In genomic region chr19:44515769-44516168, GRCm38 (mm10) we compare ENCODE assay signal across 25 mouse cellular contexts. TPM values are rescaled to one million over a fixed set of nuclear protein-coding genes. Genes with fewer than 3 reads are reported as not detected.
A peak's percentile ranks its signal among the peaks of the same experiment; 100 is the strongest.
DNase-seq lines count a peak whose midpoint lies in the region; ATAC-seq and TF ChIP-seq lines count a peak whose summit lies in the region.
"Had no signal": no experiment of that assay in that cellular context is flagged by ENCODE, and none has a peak within 500 bp of the region (broad histone marks: within the 10 kb centered on the region; RNA-seq: fewer than 3 reads in every experiment).

No protein-coding gene starts in this region.

- no peak overlapping the region for H3K4me2 ChIP-seq in forebrain, embryonic 11.5 days (ENCODE audit: low read depth, low read length, severe bottlenecking)
- no peak overlapping the region for H3K4me2 ChIP-seq in forebrain, embryonic 13.5 days
- no peak overlapping the region for H3K4me2 ChIP-seq in hindbrain, embryonic 13.5 days
- no peak overlapping the region for H3K4me2 ChIP-seq in hindbrain, embryonic 14.5 days (replicated peaks)
- H3K4me2 ChIP-seq in midbrain, embryonic 16.5 days (ENCODE audit: low read length) = no peak overlapping the region
- no peak overlapping the region for H3K4me2 ChIP-seq in stomach, embryonic 14.5 days (replicated peaks; ENCODE audit: low read depth, low read length)
- H3K4me2 ChIP-seq in stomach, postnatal 0 days (replicated peaks; ENCODE audit: low read depth) = no peak overlapping the region
- H3K4me2 ChIP-seq: embryonic facial prominence, embryonic 15.5 days; heart, embryonic 11.5 days; heart, embryonic 15.5 days; hindbrain, embryonic 12.5 days had no signal

- peak overlapping the region; percentile 82 for H3K27ac ChIP-seq in forebrain, embryonic 11.5 days (ENCODE audit: low read depth, low read length)
- H3K27ac ChIP-seq in forebrain, embryonic 13.5 days = no peak overlapping the region
- H3K27ac ChIP-seq in hindbrain, embryonic 13.5 days = 0 out of 2 replicates have a peak overlapping the region, but pooled peaks have one; percentile 12
- no peak overlapping the region for H3K27ac ChIP-seq in hindbrain, embryonic 14.5 days
- peak overlapping the region; percentile 65 for H3K27ac ChIP-seq in midbrain, embryonic 10.5 days (replicated peaks)
- no peak overlapping the region for H3K27ac ChIP-seq in midbrain, embryonic 16.5 days (ENCODE audit: low read length)
- H3K27ac ChIP-seq in stomach, embryonic 14.5 days (ENCODE audit: low read length) = peak overlapping the region; percentile 16; the same call in 1 of the 2 replicates
- no peak overlapping the region for H3K27ac ChIP-seq in stomach, postnatal 0 days (replicated peaks)
- H3K27ac ChIP-seq: embryonic facial prominence, embryonic 15.5 days; heart, adult 2 months; heart, embryonic 15.5 days; hindbrain, embryonic 12.5 days had no signal

- no peak overlapping the region for H3K9ac ChIP-seq in forebrain, embryonic 11.5 days (ENCODE audit: low read length)
- no peak overlapping the region for H3K9ac ChIP-seq in forebrain, embryonic 13.5 days
- H3K9ac ChIP-seq in hindbrain, embryonic 13.5 days = no peak overlapping the region
- no peak overlapping the region for H3K9ac ChIP-seq in hindbrain, embryonic 14.5 days
- H3K9ac ChIP-seq in midbrain, embryonic 16.5 days (ENCODE audit: low read depth, low read length) = no peak overlapping the region
- H3K9ac ChIP-seq in stomach, embryonic 14.5 days (replicated peaks; ENCODE audit: low read depth, low read length) = no peak overlapping the region
- no peak overlapping the region for H3K9ac ChIP-seq in stomach, postnatal 0 days (ENCODE audit: low read length)
- H3K9ac ChIP-seq: heart, embryonic 15.5 days; hindbrain, embryonic 12.5 days had no signal

- H3K4me1 ChIP-seq in forebrain, embryonic 11.5 days (replicated peaks; ENCODE audit: control insufficient read depth, insufficient read depth, low read length) = peaks cover 29% of the 10 kb centered on the region
- peaks cover 57% of the 10 kb centered on the region for H3K4me1 ChIP-seq in forebrain, embryonic 13.5 days
- peaks cover 48% of the 10 kb centered on the region for H3K4me1 ChIP-seq in hindbrain, embryonic 13.5 days (replicated peaks)
- H3K4me1 ChIP-seq in hindbrain, embryonic 14.5 days (replicated peaks; ENCODE audit: control insufficient read depth, insufficient read depth, low read length) = peaks cover 12% of the 10 kb centered on the region
- H3K4me1 ChIP-seq in midbrain, embryonic 10.5 days = peaks cover 83% of the 10 kb centered on the region
- H3K4me1 ChIP-seq in midbrain, embryonic 16.5 days (ENCODE audit: control insufficient read depth, insufficient read depth, low read length) = peaks cover 15% of the 10 kb centered on the region
- H3K4me1 ChIP-seq in stomach, embryonic 14.5 days (ENCODE audit: control insufficient read depth, insufficient read depth, low read length) = peaks cover 20% of the 10 kb centered on the region; the same call in 1 of the 2 replicates
- no peaks in the 10 kb centered on the region; the same call in 1 of the 2 replicates for H3K4me1 ChIP-seq in stomach, postnatal 0 days (replicated peaks; ENCODE audit: control insufficient read depth, insufficient read depth)

- H3K4me3 ChIP-seq in forebrain, embryonic 11.5 days (ENCODE audit: low read depth, low read length) = no peak overlapping the region
- no peak overlapping the region for H3K4me3 ChIP-seq in forebrain, embryonic 13.5 days
- H3K4me3 ChIP-seq in hindbrain, embryonic 13.5 days = no peak overlapping the region
- no peak overlapping the region for H3K4me3 ChIP-seq in hindbrain, embryonic 14.5 days (replicated peaks; ENCODE audit: low read length)
- H3K4me3 ChIP-seq in midbrain, embryonic 10.5 days = no peak overlapping the region
- H3K4me3 ChIP-seq in midbrain, embryonic 16.5 days (ENCODE audit: low read depth, low read length) = no peak overlapping the region
- H3K4me3 ChIP-seq in stomach, embryonic 14.5 days (ENCODE audit: low read depth, low read length) = no peak overlapping the region
- H3K4me3 ChIP-seq in stomach, postnatal 0 days (ENCODE audit: low read depth, low read length) = no peak overlapping the region
- H3K4me3 ChIP-seq: embryonic facial prominence, embryonic 15.5 days; erythroblast, embryonic 14.5 days; heart, adult 2 months; heart, embryonic 15.5 days; hindbrain, embryonic 12.5 days had no signal

- no peak for TF ChIP-seq CTCF in stomach, postnatal 0 days (IDR thresholded peaks at IDR 0.05; ENCODE audit: low read depth)

- WGBS in forebrain, embryonic 11.5 days = 18% methylated on average over 6 of the region's 6 CpGs
- 14% methylated on average over 6 of the region's 6 CpGs for whole genome bisulfite sequencing in forebrain, embryonic 13.5 days
- 34% methylated on average over 6 of the region's 6 CpGs for WGBS in hindbrain, embryonic 13.5 days
- 35% methylated on average over 6 of the region's 6 CpGs for WGBS in hindbrain, embryonic 14.5 days
- WGBS in midbrain, embryonic 10.5 days = 23% methylated on average over 6 of the region's 6 CpGs
- WGBS in midbrain, embryonic 16.5 days = 22% methylated on average over 6 of the region's 6 CpGs
- WGBS in stomach, embryonic 14.5 days = 55% methylated on average over 6 of the region's 6 CpGs
- 56% methylated on average over 6 of the region's 6 CpGs for WGBS in stomach, postnatal 0 days

- no peak for TF ChIP-seq EP300 in stomach, postnatal 0 days (optimal IDR thresholded peaks at IDR 0.05)

- H3K27me3 ChIP-seq in forebrain, embryonic 11.5 days (ENCODE audit: control insufficient read depth, insufficient read depth, low read length) = peaks cover 80% of the 10 kb centered on the region
- peaks cover 99% of the 10 kb centered on the region for H3K27me3 ChIP-seq in forebrain, embryonic 13.5 days
- H3K27me3 ChIP-seq in hindbrain, embryonic 13.5 days = peaks cover 96% of the 10 kb centered on the region
- H3K27me3 ChIP-seq in hindbrain, embryonic 14.5 days (ENCODE audit: control insufficient read depth, insufficient read depth, low read length) = peaks cover 93% of the 10 kb centered on the region
- peaks cover 100% of the 10 kb centered on the region for H3K27me3 ChIP-seq in midbrain, embryonic 10.5 days (ENCODE audit: low read depth, poor library complexity, severe bottlenecking)
- H3K27me3 ChIP-seq in midbrain, embryonic 16.5 days (ENCODE audit: control insufficient read depth, insufficient read depth, low read depth, low read length) = peaks cover 93% of the 10 kb centered on the region
- H3K27me3 ChIP-seq in stomach, embryonic 14.5 days (ENCODE audit: control insufficient read depth, insufficient read depth, low read length) = peaks cover 18% of the 10 kb centered on the region; the same call in 1 of the 2 replicates
- peaks cover 9% of the 10 kb centered on the region; the same call in 1 of the 2 replicates for H3K27me3 ChIP-seq in stomach, postnatal 0 days (ENCODE audit: control insufficient read depth, insufficient read depth, low read length)

- DNase-seq in forebrain, embryonic 11.5 days (ENCODE audit: low spot score) = no peak
- DNase-seq in hindbrain, embryonic 14.5 days (ENCODE audit: low spot score) = no peak
- DNase-seq in midbrain, embryonic 10.5 days (ENCODE audit: low spot score) = no peak
- no peak for DNase-seq in stomach, postnatal 0 days (ENCODE audit: low spot score)
- DNase-seq: adrenal gland, postnatal 10 days; cerebellum, adult 11 months; cerebellum, adult 8-10 months; cerebellum, postnatal 14 days; embryo, embryonic 11 days; gastrocnemius, postnatal 10 days; heart, adult 2 months had no signal

- no peaks in the 10 kb centered on the region for H3K36me3 ChIP-seq in forebrain, embryonic 11.5 days (ENCODE audit: control insufficient read depth, insufficient read depth, low read length)
- no peaks in the 10 kb centered on the region for H3K36me3 ChIP-seq in forebrain, embryonic 13.5 days (ENCODE audit: poor library complexity, severe bottlenecking)
- no peaks in the 10 kb centered on the region for H3K36me3 ChIP-seq in hindbrain, embryonic 13.5 days
- no peaks in the 10 kb centered on the region for H3K36me3 ChIP-seq in hindbrain, embryonic 14.5 days (replicated peaks; ENCODE audit: control insufficient read depth, insufficient read depth)
- H3K36me3 ChIP-seq in midbrain, embryonic 10.5 days = no peaks in the 10 kb centered on the region
- no peaks in the 10 kb centered on the region for H3K36me3 ChIP-seq in midbrain, embryonic 16.5 days (ENCODE audit: control insufficient read depth, insufficient read depth, low read length)
- H3K36me3 ChIP-seq in stomach, embryonic 14.5 days (ENCODE audit: control insufficient read depth, insufficient read depth, low read length) = no peaks in the 10 kb centered on the region
- H3K36me3 ChIP-seq in stomach, postnatal 0 days (ENCODE audit: control insufficient read depth, insufficient read depth, low read length) = no peaks in the 10 kb centered on the region
- H3K36me3 ChIP-seq: embryonic facial prominence, embryonic 15.5 days; heart, embryonic 15.5 days; hindbrain, embryonic 12.5 days had no signal

- ATAC-seq in forebrain, embryonic 11.5 days (replicated peaks; ENCODE audit: low FRiP score) = no peak
- no peak for ATAC-seq in forebrain, embryonic 13.5 days
- no peak for ATAC-seq in hindbrain, embryonic 13.5 days (ENCODE audit: low FRiP score)
- ATAC-seq in hindbrain, embryonic 14.5 days (ENCODE audit: low FRiP score) = no peak
- no peak for ATAC-seq in midbrain, embryonic 16.5 days
- no peak for ATAC-seq in stomach, embryonic 14.5 days (ENCODE audit: insufficient number of reproducible peaks, insufficient read depth, low FRiP score, low read depth)
- ATAC-seq in stomach, postnatal 0 days (ENCODE audit: low FRiP score, low TSS enrichment) = no peak

- no peaks in the 10 kb centered on the region for H3K9me3 ChIP-seq in forebrain, embryonic 11.5 days (ENCODE audit: control insufficient read depth, low read length)
- no peaks in the 10 kb centered on the region for H3K9me3 ChIP-seq in forebrain, embryonic 13.5 days (replicated peaks)
- no peaks in the 10 kb centered on the region for H3K9me3 ChIP-seq in hindbrain, embryonic 13.5 days
- no peaks in the 10 kb centered on the region for H3K9me3 ChIP-seq in hindbrain, embryonic 14.5 days (ENCODE audit: control insufficient read depth, low read length)
- H3K9me3 ChIP-seq in midbrain, embryonic 10.5 days (replicated peaks) = no peaks in the 10 kb centered on the region
- no peaks in the 10 kb centered on the region for H3K9me3 ChIP-seq in midbrain, embryonic 16.5 days (replicated peaks; ENCODE audit: control insufficient read depth, low read length, poor library complexity, severe bottlenecking)
- H3K9me3 ChIP-seq in stomach, embryonic 14.5 days (ENCODE audit: control insufficient read depth, low read depth, low read length) = no peaks in the 10 kb centered on the region
- H3K9me3 ChIP-seq in stomach, postnatal 0 days (ENCODE audit: control insufficient read depth, low read length) = no peaks in the 10 kb centered on the region
- H3K9me3 ChIP-seq: embryonic facial prominence, embryonic 15.5 days; heart, embryonic 15.5 days; hindbrain, embryonic 12.5 days had no signal

RNA-seq across cellular contexts. Expression of gene Wnt8b, which starts 22.5 kb away (rescaled TPM):
- polyA plus RNA-seq in forebrain, embryonic 11.5 days (2014; fragmentation: Nextera tagmentation; extraction: Ambion mirVana) = 60.2 and 63.5 TPM in 2 replicates
- polyA plus RNA-seq in forebrain, embryonic 13.5 days (2015; fragmentation: Nextera tagmentation; extraction: Ambion mirVana) = 8.1 and 16.7 TPM in 2 replicates
- polyA plus RNA-seq in hindbrain, embryonic 13.5 days (2015; fragmentation: Nextera tagmentation; extraction: Ambion mirVana) = 0.43 and 0.78 TPM in 2 replicates
- 0.12 TPM in 1 of 2 replicates, not detected in the other for polyA plus RNA-seq in hindbrain, embryonic 14.5 days (2014; fragmentation: Nextera tagmentation; extraction: Ambion mirVana)
- polyA plus RNA-seq in midbrain, embryonic 10.5 days (2016; fragmentation: Nextera tagmentation; extraction: Ambion mirVana) = 21.2 and 27.7 TPM in 2 replicates
- polyA plus RNA-seq in midbrain, embryonic 16.5 days (2015; fragmentation: Nextera tagmentation; extraction: Ambion mirVana) = 1.2 and 2.1 TPM in 2 replicates
- 0.21 and 0.46 TPM in 2 replicates for polyA plus RNA-seq in stomach, embryonic 14.5 days (2014; fragmentation: Nextera tagmentation; extraction: Ambion mirVana)
- not detected in 2 replicates for polyA plus RNA-seq in stomach, postnatal 0 days (2015; fragmentation: Nextera tagmentation; extraction: Ambion mirVana)
- polyA plus RNA-seq: C2C12; embryonic facial prominence, embryonic 15.5 days; erythroblast, embryonic 14.5 days; frontal cortex, adult 2 months; heart, adult 2 months; heart, embryonic 11.5 days; heart, embryonic 15.5 days had no signal

RNA-seq across cellular contexts. Expression of gene Sec31b, which starts 29.9 kb away (rescaled TPM):
- polyA plus RNA-seq in forebrain, embryonic 11.5 days (2014; fragmentation: Nextera tagmentation; extraction: Ambion mirVana) = 0.81 and 0.84 TPM in 2 replicates
- 0.15 and 0.40 TPM in 2 replicates for polyA plus RNA-seq in forebrain, embryonic 13.5 days (2015; fragmentation: Nextera tagmentation; extraction: Ambion mirVana)
- 0.26 and 0.51 TPM in 2 replicates for polyA plus RNA-seq in hindbrain, embryonic 13.5 days (2015; fragmentation: Nextera tagmentation; extraction: Ambion mirVana)
- polyA plus RNA-seq in hindbrain, embryonic 14.5 days (2014; fragmentation: Nextera tagmentation; extraction: Ambion mirVana) = 0.21 and 0.25 TPM in 2 replicates
- polyA plus RNA-seq in midbrain, embryonic 10.5 days (2016; fragmentation: Nextera tagmentation; extraction: Ambion mirVana) = 0.58 and 0.91 TPM in 2 replicates
- 0.15 and 0.32 TPM in 2 replicates for polyA plus RNA-seq in midbrain, embryonic 16.5 days (2015; fragmentation: Nextera tagmentation; extraction: Ambion mirVana)
- polyA plus RNA-seq in stomach, embryonic 14.5 days (2014; fragmentation: Nextera tagmentation; extraction: Ambion mirVana) = 0.36 and 0.67 TPM in 2 replicates
- 0.19 and 0.34 TPM in 2 replicates for polyA plus RNA-seq in stomach, postnatal 0 days (2015; fragmentation: Nextera tagmentation; extraction: Ambion mirVana)
- polyA plus RNA-seq: erythroblast, embryonic 14.5 days had no signal

RNA-seq across cellular contexts. Expression of gene Gm20538, which starts 36.9 kb away (rescaled TPM):
- not detected in 2 replicates for polyA plus RNA-seq in forebrain, embryonic 11.5 days (2014; fragmentation: Nextera tagmentation; extraction: Ambion mirVana)
- not detected in 2 replicates for polyA plus RNA-seq in forebrain, embryonic 13.5 days (2015; fragmentation: Nextera tagmentation; extraction: Ambion mirVana)
- not detected in 2 replicates for polyA plus RNA-seq in hindbrain, embryonic 13.5 days (2015; fragmentation: Nextera tagmentation; extraction: Ambion mirVana)
- polyA plus RNA-seq in hindbrain, embryonic 14.5 days (2014; fragmentation: Nextera tagmentation; extraction: Ambion mirVana) = not detected in 2 replicates
- not detected in 2 replicates for polyA plus RNA-seq in midbrain, embryonic 10.5 days (2016; fragmentation: Nextera tagmentation; extraction: Ambion mirVana)
- not detected in 2 replicates for polyA plus RNA-seq in midbrain, embryonic 16.5 days (2015; fragmentation: Nextera tagmentation; extraction: Ambion mirVana)
- not detected in 2 replicates for polyA plus RNA-seq in stomach, embryonic 14.5 days (2014; fragmentation: Nextera tagmentation; extraction: Ambion mirVana)
- polyA plus RNA-seq in stomach, postnatal 0 days (2015; fragmentation: Nextera tagmentation; extraction: Ambion mirVana) = 0.70 TPM in 1 of 2 replicates, not detected in the other
- polyA plus RNA-seq: brain, embryonic 14.5 days; C2C12; embryonic facial prominence, embryonic 11.5 days; erythroblast, embryonic 14.5 days; forebrain, embryonic 16.5 days; frontal cortex, adult 2 months; heart, adult 2 months; heart, embryonic 11.5 days; heart, embryonic 15.5 days; hindbrain, embryonic 12.5 days had no signal

RNA-seq across cellular contexts. Expression of gene Ndufb8, which starts 39.5 kb away (rescaled TPM):
- 424 and 454 TPM in 2 replicates for polyA plus RNA-seq in forebrain, embryonic 11.5 days (2014; fragmentation: Nextera tagmentation; extraction: Ambion mirVana)
- 441 and 467 TPM in 2 replicates for polyA plus RNA-seq in forebrain, embryonic 13.5 days (2015; fragmentation: Nextera tagmentation; extraction: Ambion mirVana)
- 592 and 624 TPM in 2 replicates for polyA plus RNA-seq in hindbrain, embryonic 13.5 days (2015; fragmentation: Nextera tagmentation; extraction: Ambion mirVana)
- 724 and 765 TPM in 2 replicates for polyA plus RNA-seq in hindbrain, embryonic 14.5 days (2014; fragmentation: Nextera tagmentation; extraction: Ambion mirVana)
- 610 and 632 TPM in 2 replicates for polyA plus RNA-seq in midbrain, embryonic 10.5 days (2016; fragmentation: Nextera tagmentation; extraction: Ambion mirVana)
- 570 and 615 TPM in 2 replicates for polyA plus RNA-seq in midbrain, embryonic 16.5 days (2015; fragmentation: Nextera tagmentation; extraction: Ambion mirVana)
- polyA plus RNA-seq in stomach, embryonic 14.5 days (2014; fragmentation: Nextera tagmentation; extraction: Ambion mirVana) = 503 and 572 TPM in 2 replicates
- polyA plus RNA-seq in stomach, postnatal 0 days (2015; fragmentation: Nextera tagmentation; extraction: Ambion mirVana) = 584 and 594 TPM in 2 replicates

RNA-seq across cellular contexts. Expression of gene Hif1an, which starts 46.9 kb away (rescaled TPM):
- polyA plus RNA-seq in forebrain, embryonic 11.5 days (2014; fragmentation: Nextera tagmentation; extraction: Ambion mirVana) = 33.0 and 33.3 TPM in 2 replicates
- polyA plus RNA-seq in forebrain, embryonic 13.5 days (2015; fragmentation: Nextera tagmentation; extraction: Ambion mirVana) = 32.5 and 37.2 TPM in 2 replicates
- polyA plus RNA-seq in hindbrain, embryonic 13.5 days (2015; fragmentation: Nextera tagmentation; extraction: Ambion mirVana) = 29.4 and 31.0 TPM in 2 replicates
- 19.3 and 20.6 TPM in 2 replicates for polyA plus RNA-seq in hindbrain, embryonic 14.5 days (2014; fragmentation: Nextera tagmentation; extraction: Ambion mirVana)
- 42.1 and 47.9 TPM in 2 replicates for polyA plus RNA-seq in midbrain, embryonic 10.5 days (2016; fragmentation: Nextera tagmentation; extraction: Ambion mirVana)
- 25.2 and 28.6 TPM in 2 replicates for polyA plus RNA-seq in midbrain, embryonic 16.5 days (2015; fragmentation: Nextera tagmentation; extraction: Ambion mirVana)
- 29.0 and 31.3 TPM in 2 replicates for polyA plus RNA-seq in stomach, embryonic 14.5 days (2014; fragmentation: Nextera tagmentation; extraction: Ambion mirVana)
- 10.1 and 10.5 TPM in 2 replicates for polyA plus RNA-seq in stomach, postnatal 0 days (2015; fragmentation: Nextera tagmentation; extraction: Ambion mirVana)

Comparison
In these comparisons a context has a peak if more than half of its experiments do, and no peak if none do; other contexts are left out.
1. H3K27ac ChIP-seq: peak in forebrain, embryonic 11.5 days (single experiment), hindbrain, embryonic 13.5 days (single experiment), midbrain, embryonic 10.5 days (single experiment) and stomach, embryonic 14.5 days (single experiment); none in forebrain, embryonic 13.5 days (single experiment), hindbrain, embryonic 14.5 days (single experiment), midbrain, embryonic 16.5 days (single experiment) and stomach, postnatal 0 days (single experiment).